Mouse (Mus musculus): ENCODE measurements at regions not wholly inside any gene's neighbourhood (a gene's known extent, or its start where the extent isn't known, plus 50 kb on each side); places are given as distances from the start of the nearest gene placed in this dataset.

GRCm38 (mm10) chr5:35221451-35222305 is 56.4 kb upstream of the Adra2c start:
- ATAC-seq (ENCODE audit: low FRiP score) (no peak), DNase-seq (ENCODE audit: low spot score) (peak; percentile 26)
- Histone ChIP-seq H3K36me3 (ENCODE audit: insufficient read depth, low read length) (no peaks in the 10 kb centered on the region), H3K4me2 (ENCODE audit: low read depth, low read length, poor library complexity, severe bottlenecking) (no peak overlapping the region), H3K4me3 (ENCODE audit: low read depth, low read length) (no peak overlapping the region), H3K9me3 (ENCODE audit: low read length) (no peaks in the 10 kb centered on the region), H3K9ac (replicated peaks; ENCODE audit: low read length, poor library complexity, severe bottlenecking) (no peak overlapping the region), H3K4me1 (ENCODE audit: insufficient read depth, low read length) (no peaks in the 10 kb centered on the region), H3K27ac (ENCODE audit: low read depth, low read length) (no peak overlapping the region), H3K27me3 (ENCODE audit: insufficient read depth, low read length) (no peaks in the 10 kb centered on the region)
- 77% methylated on average over 4 of the region's 4 CpGs for WGBS
- TF ChIP-seq CTCF (IDR thresholded peaks at IDR 0.05): no peak

DNA sequence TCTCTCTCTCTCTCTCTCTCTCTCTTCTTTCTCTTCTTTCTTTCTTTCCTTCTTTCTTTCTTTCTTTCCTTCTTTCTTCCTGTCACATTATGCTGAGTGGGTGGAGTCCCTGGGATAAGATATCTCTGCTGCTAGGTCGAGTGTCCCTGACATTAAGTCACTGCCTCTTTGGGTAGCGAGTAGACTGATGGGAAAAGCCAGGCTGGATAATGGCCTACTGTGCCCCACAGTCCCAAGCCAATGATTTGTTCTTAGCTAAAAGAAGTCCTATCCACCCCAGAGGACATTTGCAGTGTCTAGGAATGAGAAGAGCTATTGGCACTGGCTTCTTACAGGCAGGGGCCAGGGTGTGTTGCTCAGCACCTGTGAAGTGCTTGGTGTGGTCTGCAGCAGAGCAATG is 61.8 kb upstream of the Adra2c start:
- no peak overlapping the region for H3K9ac ChIP-seq (replicated peaks; ENCODE audit: low read length, poor library complexity, severe bottlenecking)
- DNase-seq (ENCODE audit: low spot score) (no peak), ATAC-seq (ENCODE audit: low FRiP score) (no peak)
- no peaks in the 10 kb centered on the region for H3K4me1 ChIP-seq (ENCODE audit: insufficient read depth, low read length)
- no peak overlapping the region for H3K27ac ChIP-seq (ENCODE audit: low read depth, low read length)
- TF ChIP-seq CTCF (IDR thresholded peaks at IDR 0.05): no peak
- H3K27me3 ChIP-seq (ENCODE audit: insufficient read depth, low read length): no peaks in the 10 kb centered on the region
- no peaks in the 10 kb centered on the region for H3K9me3 ChIP-seq (ENCODE audit: low read length)
- 61% methylated on average over 2 of the region's 2 CpGs for WGBS
- H3K4me2 ChIP-seq (ENCODE audit: low read depth, low read length, poor library complexity, severe bottlenecking): no peak overlapping the region
- no peak overlapping the region for H3K4me3 ChIP-seq (ENCODE audit: low read depth, low read length)
- H3K36me3 ChIP-seq (ENCODE audit: insufficient read depth, low read length): no peaks in the 10 kb centered on the region

DNA sequence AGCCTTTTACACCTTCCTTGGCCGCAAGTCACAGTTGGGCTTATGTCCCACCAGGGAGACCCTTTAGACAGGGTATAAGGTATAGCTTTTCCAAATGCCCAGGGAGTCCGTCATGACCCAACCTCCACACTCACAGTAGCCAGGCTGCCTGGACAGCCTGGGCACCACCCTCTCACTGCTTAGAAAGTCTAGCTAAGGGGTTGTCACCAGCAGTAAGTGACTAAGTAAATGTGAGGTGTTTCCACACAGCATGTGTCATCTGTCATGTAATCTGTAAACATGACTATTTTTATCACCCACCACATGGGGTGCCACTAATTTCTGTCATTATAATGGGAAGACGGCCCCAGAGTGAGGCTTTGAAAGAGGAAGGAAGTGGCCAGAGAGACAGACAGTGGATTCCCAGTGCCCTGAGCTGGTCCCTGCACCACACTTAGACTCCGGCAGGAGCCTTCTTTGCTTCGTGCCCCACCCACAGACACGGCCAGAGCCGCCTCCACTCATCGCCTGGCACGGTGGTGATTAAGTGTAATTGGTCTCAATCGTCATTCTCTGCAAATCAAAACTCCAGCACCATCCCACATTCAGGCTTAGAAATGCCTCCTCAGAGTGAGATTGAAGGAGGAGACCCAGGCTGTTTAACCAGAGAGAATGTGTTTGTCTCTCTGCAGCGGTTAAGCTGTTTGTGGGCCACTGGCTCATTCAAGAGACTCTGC is 62.5 kb upstream of the Adra2c start:
- Histone ChIP-seq H3K4me1 (ENCODE audit: insufficient read depth, low read length) (no peaks in the 10 kb centered on the region), H3K27me3 (ENCODE audit: insufficient read depth, low read length) (no peaks in the 10 kb centered on the region), H3K4me3 (ENCODE audit: low read depth, low read length) (no peak overlapping the region), H3K9me3 (ENCODE audit: low read length) (no peaks in the 10 kb centered on the region), H3K36me3 (ENCODE audit: insufficient read depth, low read length) (no peaks in the 10 kb centered on the region), H3K4me2 (ENCODE audit: low read depth, low read length, poor library complexity, severe bottlenecking) (no peak overlapping the region), H3K27ac (ENCODE audit: low read depth, low read length) (no peak overlapping the region), H3K9ac (replicated peaks; ENCODE audit: low read length, poor library complexity, severe bottlenecking) (no peak overlapping the region)
- ATAC-seq (ENCODE audit: low FRiP score) (no peak), DNase-seq (ENCODE audit: low spot score) (no peak)
- TF ChIP-seq CTCF (IDR thresholded peaks at IDR 0.05): no peak
- WGBS: 77% methylated on average over 11 of the region's 11 CpGs

- no peaks in the 10 kb centered on the region for H3K9me3 ChIP-seq (ENCODE audit: low read length)
- no peak overlapping the region for H3K27ac ChIP-seq (ENCODE audit: low read depth, low read length)
- H3K27me3 ChIP-seq (ENCODE audit: insufficient read depth, low read length): no peaks in the 10 kb centered on the region
- WGBS: 89% methylated on average over 11 of the region's 11 CpGs
- no peak overlapping the region for H3K4me3 ChIP-seq (ENCODE audit: low read depth, low read length)
- H3K9ac ChIP-seq (replicated peaks; ENCODE audit: low read length, poor library complexity, severe bottlenecking): no peak overlapping the region
- H3K36me3 ChIP-seq (ENCODE audit: insufficient read depth, low read length): no peaks in the 10 kb centered on the region
- DNase-seq (ENCODE audit: low spot score): no peak
- no peak for ATAC-seq (ENCODE audit: low FRiP score)
- no peak for TF ChIP-seq CTCF (IDR thresholded peaks at IDR 0.05)
- no peak overlapping the region for H3K4me2 ChIP-seq (ENCODE audit: low read depth, low read length, poor library complexity, severe bottlenecking)
- no peaks in the 10 kb centered on the region for H3K4me1 ChIP-seq (ENCODE audit: insufficient read depth, low read length)
Measured at GRCm38 (mm10) chr5:35215007-35215406, 63.1 kb upstream of the Adra2c start.

GRCm38 (mm10) chr5:35209348-35209747 is 68.8 kb upstream of the Adra2c start:
- H3K4me1 ChIP-seq (ENCODE audit: insufficient read depth, low read length): no peaks in the 10 kb centered on the region
- H3K27ac ChIP-seq (ENCODE audit: low read depth, low read length): no peak overlapping the region
- no peak for TF ChIP-seq CTCF (IDR thresholded peaks at IDR 0.05)
- no peaks in the 10 kb centered on the region for H3K36me3 ChIP-seq (ENCODE audit: insufficient read depth, low read length)
- no peak for ATAC-seq (ENCODE audit: low FRiP score)
- no peak overlapping the region for H3K4me3 ChIP-seq (ENCODE audit: low read depth, low read length)
- 81% methylated on average over 1 of the region's 1 CpGs for WGBS
- no peak overlapping the region for H3K9ac ChIP-seq (replicated peaks; ENCODE audit: low read length, poor library complexity, severe bottlenecking)
- H3K9me3 ChIP-seq (ENCODE audit: low read length): no peaks in the 10 kb centered on the region
- no peaks in the 10 kb centered on the region for H3K27me3 ChIP-seq (ENCODE audit: insufficient read depth, low read length)
- DNase-seq (ENCODE audit: low spot score): no peak
- H3K4me2 ChIP-seq (ENCODE audit: low read depth, low read length, poor library complexity, severe bottlenecking): no peak overlapping the region

GRCm38 (mm10) chr5:35204049-35204448 is 74.1 kb upstream of the Adra2c start:
- H3K9ac ChIP-seq (replicated peaks; ENCODE audit: low read length, poor library complexity, severe bottlenecking): no peak overlapping the region
- H3K27ac ChIP-seq (ENCODE audit: low read depth, low read length): no peak overlapping the region
- no peaks in the 10 kb centered on the region for H3K4me1 ChIP-seq (ENCODE audit: insufficient read depth, low read length)
- 86% methylated on average over 6 of the region's 6 CpGs for WGBS
- H3K4me3 ChIP-seq (ENCODE audit: low read depth, low read length): no peak overlapping the region
- ATAC-seq (ENCODE audit: low FRiP score): no peak
- H3K36me3 ChIP-seq (ENCODE audit: insufficient read depth, low read length): no peaks in the 10 kb centered on the region
- no peak for DNase-seq (ENCODE audit: low spot score)
- TF ChIP-seq CTCF (IDR thresholded peaks at IDR 0.05): no peak
- H3K27me3 ChIP-seq (ENCODE audit: insufficient read depth, low read length): no peaks in the 10 kb centered on the region
- no peak overlapping the region for H3K4me2 ChIP-seq (ENCODE audit: low read depth, low read length, poor library complexity, severe bottlenecking)
- no peaks in the 10 kb centered on the region for H3K9me3 ChIP-seq (ENCODE audit: low read length)
